Mouse (Mus musculus): ENCODE data around the gene Akna. TPM values are rescaled to one million over a fixed set of nuclear protein-coding genes. Genes with fewer than 3 reads are reported as not detected.
"Not testable (repeated sequence)": the region's sequence is repeated elsewhere in the genome, so short reads cannot be mapped to it uniquely, and the experiment has no call there.

Akna gene
- polyA plus RNA-seq, 1 experiment from 2014 or later, result 4.7 TPM

DNA sequence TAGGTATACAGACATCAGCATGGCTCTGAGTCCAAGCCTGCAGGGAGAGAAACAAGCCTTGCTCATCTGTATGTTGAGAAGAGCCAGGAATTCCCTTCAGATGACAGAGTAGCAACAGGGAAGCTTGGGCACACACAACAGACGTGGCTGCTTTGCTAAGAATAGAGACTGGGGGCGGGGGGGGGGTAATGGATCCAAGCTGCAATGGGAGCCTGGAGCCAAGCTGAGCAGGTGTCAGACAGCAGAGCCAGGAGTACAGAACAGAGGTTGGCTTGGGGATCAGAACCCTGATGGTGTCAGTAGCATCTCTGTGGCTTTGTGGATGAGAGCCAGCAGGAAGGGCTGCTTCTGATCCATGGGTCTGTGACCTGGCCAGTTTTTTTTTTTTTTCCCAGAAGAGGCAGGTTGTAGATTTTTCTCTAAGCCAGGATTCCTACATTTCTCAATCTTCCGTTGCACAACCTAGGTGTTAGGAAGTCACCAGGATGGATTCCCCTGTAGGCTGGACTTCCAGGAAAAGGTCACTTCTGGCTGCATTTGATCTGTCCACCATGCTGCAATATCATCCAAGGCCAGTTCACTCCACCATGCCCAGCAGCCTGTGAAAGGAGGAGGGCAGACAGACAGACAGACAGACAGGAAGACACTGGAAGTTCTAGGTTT, 64.6 kb downstream of the Akna start:
- no peak for TF ChIP-seq CTCF (IDR thresholded peaks at IDR 0.05)
- no peak for DNase-seq (ENCODE audit: low read depth, low spot score)
- in situ Hi-C loops (cut with MboI; ENCODE audit: low pct_unique_long_range_greater_than_20kb), result no loop called here
- no peak for ATAC-seq
- ChIA-PET POLR2A (no interaction called here), CTCF (no interaction called here)
- no peaks in the 10 kb centered on the region for H3K27me3 ChIP-seq

DNA sequence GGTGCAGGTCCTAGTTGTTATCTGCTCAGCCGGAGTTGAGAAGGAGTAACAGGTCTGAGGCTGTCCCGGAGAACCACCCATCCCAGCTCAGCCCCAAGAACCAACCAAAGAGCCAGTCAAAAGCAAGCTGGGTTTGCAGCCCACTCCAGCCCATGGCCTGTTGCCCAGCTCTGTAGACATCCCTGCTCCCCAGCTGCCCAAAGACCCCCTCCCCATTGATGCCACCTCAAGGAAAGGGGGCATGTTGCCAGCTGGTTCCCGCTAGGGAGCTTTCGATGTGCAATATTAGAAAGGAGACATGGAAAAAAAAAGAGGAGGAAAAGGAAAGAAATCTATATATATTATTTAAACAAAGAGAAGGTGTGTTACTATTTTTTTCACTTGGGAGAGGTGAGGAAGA, 69.8 kb downstream of the Akna start:
- CTCF ChIA-PET, result no interaction called here
- no peak for DNase-seq (ENCODE audit: low read depth, low spot score)

GRCm38 (mm10) chr4:63323275-63323815, 79.8 kb downstream of the Akna start:
- TF ChIP-seq CTCF (IDR thresholded peaks at IDR 0.05), result no peak
- ChIA-PET POLR2A (no interaction called here), CTCF (interaction anchor here (1.0 to 1.8 kb wide), 2 partner anchors 109 to 165 kb away, joined by 4 to 6 read pairs; partner anchors contain the start of gene Col27a1)
- H3K27me3 ChIP-seq, result no peaks in the 10 kb centered on the region
- in situ Hi-C loops (cut with MboI; ENCODE audit: low pct_unique_long_range_greater_than_20kb), result no loop called here
- ATAC-seq, result peak; percentile 85
- no peak for DNase-seq (ENCODE audit: low read depth, low spot score)

More for the DNA sequence above, 69.8 kb downstream of the Akna start:
- no peaks in the 10 kb centered on the region for H3K27me3 ChIP-seq
- POLR2A ChIA-PET, result no interaction called here
- no peak for TF ChIP-seq CTCF (IDR thresholded peaks at IDR 0.05)
- in situ Hi-C loops (cut with MboI; ENCODE audit: low pct_unique_long_range_greater_than_20kb), result no loop called here
- ATAC-seq, result no peak

DNA sequence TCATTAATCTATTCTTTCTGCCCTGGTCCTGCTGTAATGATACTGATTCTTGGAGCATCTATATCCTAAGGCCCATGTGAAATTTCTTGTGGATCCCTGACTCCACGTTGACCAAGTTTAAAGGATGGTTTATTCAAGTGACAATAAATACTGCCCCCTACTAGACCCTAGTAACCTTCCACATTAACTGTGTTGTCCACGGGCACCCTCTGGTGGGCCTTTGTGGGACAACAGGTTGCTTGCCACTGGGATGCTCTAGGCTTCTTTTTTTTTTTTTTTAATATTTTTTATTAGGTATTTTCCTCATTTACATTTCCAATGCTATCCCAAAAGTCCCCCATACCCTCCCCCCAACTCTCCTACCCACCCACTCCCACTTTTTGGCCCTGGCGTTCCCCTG, 83.6 kb downstream of the Akna start:
- CTCF ChIA-PET, result interaction anchor here (0.6 to 2.3 kb wide), 6 partner anchors 53 to 161 kb away, joined by 3 to 13 read pairs (median 5); partner anchors contain the start of gene Kif12
- ATAC-seq; DNase-seq (ENCODE audit: low read depth, low spot score): not testable (repeated sequence)

More for the DNA sequence above, 83.6 kb downstream of the Akna start:
- in situ Hi-C loops (cut with MboI; ENCODE audit: low pct_unique_long_range_greater_than_20kb), result loop anchor here (5.0 kb wide), 1 partner anchor 157 kb away; no protein-coding TSS in a partner anchor
- H3K27me3 ChIP-seq, POLR2A ChIA-PET: not testable (repeated sequence)

Other genes starting within 250 kb of the Akna start
- gene Ambp, start 248.6 kb downstream of the Akna start, polyA plus RNA-seq (2021), result 0.10 TPM
- 10.7 TPM for gene Kif12, start 231.2 kb downstream of the Akna start, polyA plus RNA-seq (2021)
- 4.2 TPM for gene Col27a1, start 189.3 kb downstream of the Akna start, polyA plus RNA-seq (2021)
- gene Orm1, start 58.8 kb downstream of the Akna start, polyA plus RNA-seq (2021), result 0.42 TPM
- gene Orm3, start 47.2 kb downstream of the Akna start, polyA plus RNA-seq (2021), result 0.08 TPM
- gene Orm2, start 40.9 kb downstream of the Akna start, polyA plus RNA-seq (2021), result 1.7 TPM
- 31.0 TPM for gene Whrn, start 92.6 kb upstream of the Akna start, polyA plus RNA-seq (2021)
- 230 TPM for gene Atp6v1g1, start 141.4 kb upstream of the Akna start, polyA plus RNA-seq (2021)
- 9.5 TPM for gene Tmem268, start 155.4 kb upstream of the Akna start, polyA plus RNA-seq (2021)
- gene Gm11213, start 201.9 kb upstream of the Akna start, polyA plus RNA-seq (2021), result not detected
- gene Tex48, start 219.1 kb upstream of the Akna start, polyA plus RNA-seq (2021), result not detected